Mouse (Mus musculus) heart, embryonic 11.5 days (tissue): ENCODE results near the gene Myt1l. TPM values are rescaled to one million over a fixed set of nuclear protein-coding genes. Genes with fewer than 3 reads are reported as not detected.

Source experiments
- ATAC-seq: fragments of 200-750 bp; cut with Nextera tagmentation; replicated peaks from 2 replicates; pipeline ENCODE4 v1.8.0; 2017; ENCODE audit warnings: moderate library complexity; ENCODE audit not compliant: insufficient number of reproducible peaks, low FRiP score, low TSS enrichment
- H3K27ac ChIP-seq: fragments of 300-500 bp; sonication (generic); 2 replicates; pipeline ENCODE4 v1.5.1; 2014; ENCODE audit warnings: mild to moderate bottlenecking, low read depth, low read length
- H3K27me3 ChIP-seq: fragments of 300-500 bp; sonication (generic); 2 replicates; pipeline ENCODE4 v1.6.1; 2014; ENCODE audit warnings: mild to moderate bottlenecking, low read length, mixed read lengths; ENCODE audit not compliant: control insufficient read depth, insufficient read depth
- H3K36me3 ChIP-seq: fragments of 300-500 bp; sonication (generic); 2 replicates; pipeline ENCODE4 v1.6.1; 2014; ENCODE audit warnings: mild to moderate bottlenecking, low read length, moderate library complexity, mixed read lengths; ENCODE audit not compliant: control insufficient read depth, insufficient read depth
- H3K4me1 ChIP-seq: fragments of 300-500 bp; sonication (generic); 2 replicates; pipeline ENCODE4 v1.6.1; 2014; ENCODE audit warnings: low read length; ENCODE audit not compliant: control insufficient read depth, insufficient read depth
- H3K4me2 ChIP-seq: fragments of 300-500 bp; sonication (generic); 2 replicates; pipeline ENCODE4 v1.6.1; 2014; ENCODE audit warnings: mild to moderate bottlenecking, moderate library complexity
- H3K4me3 ChIP-seq: fragments of 300-500 bp; sonication (generic); 2 replicates; pipeline ENCODE4 v1.5.1; 2014; ENCODE audit warnings: low read depth, low read length
- H3K9ac ChIP-seq: fragments of 300-500 bp; sonication (generic); 2 replicates; pipeline ENCODE4 v1.6.1; 2014; ENCODE audit warnings: mild to moderate bottlenecking, low read depth, low read length, moderate library complexity
- H3K9me3 ChIP-seq: fragments of 300-500 bp; sonication (generic); replicated peaks from 2 replicates; pipeline ENCODE4 v1.6.1; 2016; ENCODE audit warnings: low read length; ENCODE audit not compliant: control insufficient read depth
- WGBS: fragments of 180-500 bp; shearing (Covaris S2); extraction: QIAGEN DNeasy Blood & Tissue Kit; methylation state at CpG from one replicate; pipeline ENCODE4 v1.1.7; 2014; ENCODE audit not compliant: insufficient replicate concordance; 5-methylcytosine and 5-hydroxymethylcytosine counted together
- polyA plus RNA-seq: library from polyadenylated mRNA; unstranded; fragments of >200 nt; fragmentation: Nextera tagmentation; extraction: Ambion mirVana; gene quantifications from 2 replicates; pipeline ENCODE4 v1.2.1, GENCODE M21; 2014

Myt1l gene
- polyA plus RNA-seq, 1 experiment from 2014 or later = 1.1 TPM

GRCm38 (mm10) chr12:29838421-29838820 lies 310.2 kb downstream of the Myt1l start:
- no peaks in the 10 kb centered on the region; the same call in 1 of the 2 replicates for H3K4me1 ChIP-seq
- H3K27ac ChIP-seq = no peak overlapping the region
- ATAC-seq = no peak
- no peaks in the 10 kb centered on the region for H3K36me3 ChIP-seq
- no peak overlapping the region for H3K9ac ChIP-seq
- H3K27me3 ChIP-seq = no peaks in the 10 kb centered on the region
- WGBS = 63% methylated on average over 7 of the region's 7 CpGs
- H3K9me3 ChIP-seq = no peaks in the 10 kb centered on the region
- no peak overlapping the region for H3K4me3 ChIP-seq
- no peak overlapping the region for H3K4me2 ChIP-seq

- 81% methylated on average over 3 of the region's 3 CpGs for WGBS
- H3K27ac ChIP-seq = no peak overlapping the region
- no peak overlapping the region for H3K4me2 ChIP-seq
- H3K27me3 ChIP-seq = no peaks in the 10 kb centered on the region
- no peaks in the 10 kb centered on the region for H3K9me3 ChIP-seq
- no peak for ATAC-seq
- no peaks in the 10 kb centered on the region for H3K36me3 ChIP-seq
- H3K4me1 ChIP-seq = no peaks in the 10 kb centered on the region
- no peak overlapping the region for H3K9ac ChIP-seq
- H3K4me3 ChIP-seq = no peak overlapping the region
Observed at GRCm38 (mm10) chr12:29849936-29850335, 321.8 kb downstream of the Myt1l start.

DNA sequence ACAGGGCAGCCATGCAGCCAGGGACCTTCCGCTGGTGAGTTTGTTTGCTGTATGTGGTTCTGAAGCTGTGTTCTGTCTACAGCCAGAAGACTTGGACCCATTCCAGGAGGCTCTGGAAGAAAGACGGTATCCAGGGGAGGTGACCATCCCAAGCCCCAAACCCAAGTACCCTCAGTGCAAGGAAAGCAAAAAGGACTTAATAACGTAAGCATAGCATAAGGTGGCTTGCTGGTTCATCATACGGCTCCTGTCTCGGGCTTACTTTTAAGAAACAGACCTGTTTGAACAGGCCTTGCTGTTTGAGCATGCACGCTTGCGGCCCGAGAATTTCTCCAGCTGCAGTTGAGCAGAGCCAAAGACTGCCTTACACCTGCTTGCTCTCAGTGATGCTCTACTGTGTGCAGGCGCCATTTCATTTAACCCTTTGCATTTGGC lies 326.0 kb downstream of the Myt1l start:
- 85% methylated on average over 9 of the region's 9 CpGs for WGBS
- Histone ChIP-seq H3K4me1 (no peaks in the 10 kb centered on the region), H3K27ac (no peak overlapping the region), H3K4me3 (no peak overlapping the region), H3K4me2 (no peak overlapping the region), H3K36me3 (no peaks in the 10 kb centered on the region), H3K9me3 (no peaks in the 10 kb centered on the region), H3K9ac (no peak overlapping the region), H3K27me3 (no peaks in the 10 kb centered on the region; the same call in 1 of the 2 replicates)
- no peak for ATAC-seq

DNA sequence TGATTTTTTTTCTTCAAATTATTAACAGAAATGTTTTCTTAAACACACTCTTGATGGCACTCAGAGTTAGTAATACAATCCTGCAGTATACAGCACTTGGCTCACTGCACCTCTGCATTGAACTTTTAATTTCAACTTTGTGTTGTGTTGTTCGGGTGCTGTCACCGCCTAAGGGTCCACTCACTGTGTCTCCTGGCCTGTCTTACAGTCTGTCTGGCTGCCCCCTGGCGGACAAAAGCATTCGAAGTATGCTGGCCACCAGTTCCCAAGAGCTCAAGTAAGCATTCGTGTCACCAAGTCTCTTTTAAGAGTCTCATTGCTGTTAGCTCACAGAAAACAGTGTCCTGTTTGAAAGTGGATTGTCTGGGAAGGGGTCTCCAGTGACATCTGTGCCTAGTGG lies 326.8 kb downstream of the Myt1l start:
- whole genome bisulfite sequencing = 23% methylated on average over 5 of the region's 5 CpGs
- Histone ChIP-seq H3K36me3 (no peaks in the 10 kb centered on the region), H3K9me3 (no peaks in the 10 kb centered on the region), H3K4me3 (no peak overlapping the region), H3K4me1 (no peaks in the 10 kb centered on the region), H3K27ac (no peak overlapping the region), H3K27me3 (no peaks in the 10 kb centered on the region; the same call in 1 of the 2 replicates), H3K4me2 (no peak overlapping the region), H3K9ac (no peak overlapping the region)
- no peak for ATAC-seq

DNA sequence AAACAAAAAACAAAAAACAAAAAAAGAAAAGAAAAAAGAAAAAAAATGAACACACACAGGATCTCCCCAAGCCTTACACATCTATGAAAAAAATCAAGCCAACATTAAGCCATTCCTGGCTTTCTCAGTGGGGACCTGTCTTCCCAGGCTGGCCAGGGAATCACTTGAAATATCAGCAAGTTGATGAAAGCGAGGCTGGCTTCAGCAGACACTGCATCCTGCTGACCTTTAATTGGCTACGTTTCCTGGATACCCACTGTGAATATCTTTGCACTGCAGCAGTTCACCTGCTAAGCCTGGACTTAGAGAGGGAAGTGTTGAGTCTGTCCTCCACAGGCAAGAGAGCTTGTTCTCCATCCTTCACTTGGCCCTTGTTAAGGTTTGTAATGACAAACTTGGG lies 332.8 kb downstream of the Myt1l start:
- no peak overlapping the region for H3K4me3 ChIP-seq
- no peak overlapping the region for H3K27ac ChIP-seq
- H3K9ac ChIP-seq = no peak overlapping the region
- ATAC-seq = no peak
- no peaks in the 10 kb centered on the region for H3K4me1 ChIP-seq
- no peaks in the 10 kb centered on the region for H3K36me3 ChIP-seq
- no peak overlapping the region for H3K4me2 ChIP-seq
- H3K9me3 ChIP-seq = no peaks in the 10 kb centered on the region
- 32% methylated on average over 2 of the region's 2 CpGs for WGBS
- no peaks in the 10 kb centered on the region; the same call in 1 of the 2 replicates for H3K27me3 ChIP-seq

DNA sequence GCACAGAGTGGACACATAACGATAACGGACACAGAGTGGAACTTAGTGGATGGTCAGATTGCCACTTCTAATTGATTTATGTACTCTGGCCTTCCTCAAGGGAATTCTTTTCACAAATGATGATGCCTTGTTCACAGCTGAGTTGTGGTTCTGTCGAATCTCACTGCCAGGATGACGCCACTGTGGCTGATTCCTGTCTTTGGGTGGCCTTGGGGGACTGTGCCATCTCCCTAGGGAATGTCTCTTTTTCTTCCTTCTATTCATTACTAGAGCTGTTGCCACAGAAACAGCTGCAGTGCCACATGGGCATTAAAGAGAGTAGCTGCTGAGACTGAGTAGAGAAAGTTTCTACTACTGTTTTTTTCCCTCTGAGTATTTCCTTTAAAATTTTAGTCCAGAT lies 340.1 kb downstream of the Myt1l start:
- Histone ChIP-seq H3K27me3 (no peaks in the 10 kb centered on the region), H3K4me3 (no peak overlapping the region), H3K27ac (no peak overlapping the region), H3K4me2 (no peak overlapping the region), H3K4me1 (peaks cover 7% of the 10 kb centered on the region; the same call in 1 of the 2 replicates), H3K36me3 (no peaks in the 10 kb centered on the region), H3K9me3 (no peaks in the 10 kb centered on the region), H3K9ac (no peak overlapping the region)
- 76% methylated on average over 4 of the region's 4 CpGs for WGBS
- no peak for ATAC-seq

DNA sequence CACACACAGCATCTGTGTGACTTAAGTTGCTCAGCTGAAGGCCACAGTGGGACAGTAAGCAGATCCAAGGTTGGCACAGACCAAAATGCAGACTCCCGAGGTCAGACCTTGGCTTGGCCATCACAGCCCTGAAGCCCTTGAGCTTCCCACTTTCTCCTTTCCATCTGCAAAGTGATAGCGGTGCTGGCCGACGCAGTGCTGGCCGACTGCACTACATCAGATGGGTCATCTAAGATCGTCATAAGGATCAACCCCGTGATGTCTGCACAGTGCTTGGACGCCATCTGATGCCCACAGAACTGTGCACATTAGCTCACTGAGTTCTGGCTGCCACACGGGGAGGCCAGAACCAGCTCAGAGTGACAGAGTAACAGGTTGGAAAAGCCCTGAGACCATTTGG lies 340.6 kb downstream of the Myt1l start:
- Histone ChIP-seq H3K4me3 (no peak overlapping the region), H3K36me3 (no peaks in the 10 kb centered on the region), H3K27ac (no peak overlapping the region), H3K4me2 (no peak overlapping the region), H3K4me1 (peaks cover 7% of the 10 kb centered on the region; the same call in 1 of the 2 replicates), H3K27me3 (no peaks in the 10 kb centered on the region), H3K9me3 (no peaks in the 10 kb centered on the region), H3K9ac (no peak overlapping the region)
- ATAC-seq = no peak
- 84% methylated on average over 9 of the region's 9 CpGs for WGBS

- H3K9ac ChIP-seq = no peak overlapping the region
- no peaks in the 10 kb centered on the region for H3K36me3 ChIP-seq
- peaks cover 7% of the 10 kb centered on the region; the same call in 1 of the 2 replicates for H3K4me1 ChIP-seq
- no peak for ATAC-seq
- H3K4me2 ChIP-seq = no peak overlapping the region
- WGBS = 40% methylated on average over 7 of the region's 7 CpGs
- no peak overlapping the region for H3K27ac ChIP-seq
- no peaks in the 10 kb centered on the region for H3K9me3 ChIP-seq
- H3K27me3 ChIP-seq = no peaks in the 10 kb centered on the region
- no peak overlapping the region for H3K4me3 ChIP-seq
Observed at GRCm38 (mm10) chr12:29872156-29872815, 344.1 kb downstream of the Myt1l start.

GRCm38 (mm10) chr12:29873281-29873772 lies 345.1 kb downstream of the Myt1l start:
- Histone ChIP-seq H3K4me3 (no peak overlapping the region), H3K9ac (no peak overlapping the region), H3K4me1 (peaks cover 7% of the 10 kb centered on the region; the same call in 1 of the 2 replicates), H3K27me3 (no peaks in the 10 kb centered on the region), H3K9me3 (no peaks in the 10 kb centered on the region), H3K27ac (no peak overlapping the region), H3K4me2 (no peak overlapping the region), H3K36me3 (no peaks in the 10 kb centered on the region)
- ATAC-seq = no peak
- WGBS = 50% methylated on average over 1 of the region's 1 CpGs
